Comparison of ENCODE assay signal across 22 mouse cellular contexts in genomic region chr10:30733148-30733785, GRCm38 (mm10).
DNase-seq lines count a peak whose midpoint lies in the region; ATAC-seq and TF ChIP-seq lines count a peak whose summit lies in the region.
"Had no signal": no experiment of that assay in that cellular context is flagged by ENCODE, and none has a peak within 500 bp of the region (broad histone marks: within the 10 kb centered on the region; RNA-seq: fewer than 3 reads in every experiment).

No protein-coding gene starts in this region.

- DNase-seq in testis, postnatal 14 days (ENCODE audit: low spot score) = no peak
- DNase-seq in gonadal fat pad, adult 2 months (ENCODE audit: low read depth) = peak; percentile 78
- peak; percentile 58 for DNase-seq in yolk sac, embryonic 10.5 days (ENCODE audit: low spot score)
- no peak for DNase-seq in forebrain, embryonic 10.5 days (ENCODE audit: extremely low spot score, low spot score)
- no peak for DNase-seq in heart, adult 9 months (ENCODE audit: low spot score in 2 of 2)
- DNase-seq: B cell, adult 2 months; cerebellum, postnatal 10 days; embryo, embryonic 11 days; heart, adult 2 months; lung, postnatal 10 days; thymus, postnatal 14 days had no signal

- no peaks in the 10 kb centered on the region for H3K36me3 ChIP-seq in testis, adult 2 months (ENCODE audit: control insufficient read depth, insufficient read depth, low read length)
- no peaks in the 10 kb centered on the region for H3K36me3 ChIP-seq in liver, embryonic 16.5 days (ENCODE audit: control insufficient read depth, insufficient read depth)
- no peaks in the 10 kb centered on the region for H3K36me3 ChIP-seq in forebrain, embryonic 10.5 days (replicated peaks)
- H3K36me3 ChIP-seq: embryonic facial prominence, embryonic 15.5 days; kidney, embryonic 15.5 days; limb, embryonic 15.5 days; stomach, embryonic 15.5 days had no signal

- ATAC-seq in liver, embryonic 16.5 days (ENCODE audit: low read depth) = peak; percentile 78
- no peak for ATAC-seq in activated CD4-positive, CD25-positive, alpha-beta regulatory T cell, adult 4 months
- ATAC-seq: forebrain, embryonic 14.5 days; hindbrain, postnatal 0 days; midbrain, embryonic 16.5 days had no signal

- peak overlapping the region; percentile 49; the same call in 1 of the 2 replicates for H3K27ac ChIP-seq in testis, adult 2 months (ENCODE audit: control insufficient read depth, insufficient read depth, low read depth, low read length)
- peak overlapping the region; percentile 57; the same call in 1 of the 2 replicates for H3K27ac ChIP-seq in liver, embryonic 16.5 days (ENCODE audit: low read length)
- H3K27ac ChIP-seq in forebrain, embryonic 10.5 days = no peak overlapping the region
- H3K27ac ChIP-seq: embryonic facial prominence, embryonic 15.5 days; heart, adult 2 months; hindbrain, postnatal 0 days; kidney, embryonic 15.5 days; limb, embryonic 15.5 days; stomach, embryonic 15.5 days had no signal

- no peak overlapping the region for H3K9ac ChIP-seq in liver, embryonic 16.5 days (ENCODE audit: low read depth, low read length)
- H3K9ac ChIP-seq: embryonic facial prominence, embryonic 15.5 days; kidney, embryonic 15.5 days; limb, embryonic 15.5 days; stomach, embryonic 15.5 days had no signal

- H3K27me3 ChIP-seq in testis, adult 2 months (ENCODE audit: control insufficient read depth, insufficient read depth, low read length) = no peaks in the 10 kb centered on the region
- no peaks in the 10 kb centered on the region for H3K27me3 ChIP-seq in liver, embryonic 16.5 days (ENCODE audit: control insufficient read depth, insufficient read depth, low read depth, low read length)
- H3K27me3 ChIP-seq in forebrain, embryonic 10.5 days (ENCODE audit: poor library complexity, severe bottlenecking) = no peaks in the 10 kb centered on the region
- H3K27me3 ChIP-seq: embryonic facial prominence, embryonic 15.5 days; kidney, embryonic 15.5 days; limb, embryonic 15.5 days; megakaryocyte, embryonic 14.5 days; stomach, embryonic 15.5 days had no signal

- no peak overlapping the region for H3K4me2 ChIP-seq in liver, embryonic 16.5 days (ENCODE audit: low read depth, low read length)
- H3K4me2 ChIP-seq: embryonic facial prominence, embryonic 15.5 days; kidney, embryonic 15.5 days; limb, embryonic 15.5 days; stomach, embryonic 15.5 days had no signal

- WGBS in liver, embryonic 16.5 days (ENCODE audit: insufficient replicate concordance) = 72% methylated on average over 2 of the region's 2 CpGs
- WGBS in forebrain, embryonic 10.5 days = 72% methylated on average over 2 of the region's 2 CpGs

- H3K4me1 ChIP-seq in testis, adult 2 months (ENCODE audit: control insufficient read depth, insufficient read depth, low read length) = no peaks in the 10 kb centered on the region; the same call in 1 of the 2 replicates
- peaks cover 19% of the 10 kb centered on the region for H3K4me1 ChIP-seq in liver, embryonic 16.5 days (ENCODE audit: control insufficient read depth, low read depth, low read length)
- peaks cover 10% of the 10 kb centered on the region for H3K4me1 ChIP-seq in forebrain, embryonic 10.5 days
- H3K4me1 ChIP-seq: embryonic facial prominence, embryonic 15.5 days; kidney, embryonic 15.5 days; limb, embryonic 15.5 days; stomach, embryonic 15.5 days had no signal

- TF ChIP-seq POLR2A in testis, adult 2 months (IDR thresholded peaks at IDR 0.05; ENCODE audit: control insufficient read depth, low read depth, low read length) = no peak

- no peak overlapping the region for H3K4me3 ChIP-seq in testis, adult 2 months (ENCODE audit: control insufficient read depth, low read depth, low read length)
- H3K4me3 ChIP-seq in liver, embryonic 16.5 days (ENCODE audit: low read depth, low read length) = no peak overlapping the region
- H3K4me3 ChIP-seq in forebrain, embryonic 10.5 days = no peak overlapping the region
- H3K4me3 ChIP-seq: embryonic facial prominence, embryonic 15.5 days; heart, adult 2 months; kidney, embryonic 15.5 days; limb, embryonic 15.5 days; megakaryocyte, embryonic 14.5 days; stomach, embryonic 15.5 days had no signal

- TF ChIP-seq CTCF in testis, adult 2 months (IDR thresholded peaks at IDR 0.05; ENCODE audit: control insufficient read depth, insufficient read depth, insufficient replicate concordance, low read depth, low read length) = no peak

- H3K9me3 ChIP-seq in liver, embryonic 16.5 days (replicated peaks; ENCODE audit: control insufficient read depth, low read length) = no peaks in the 10 kb centered on the region
- no peaks in the 10 kb centered on the region for H3K9me3 ChIP-seq in forebrain, embryonic 10.5 days
- H3K9me3 ChIP-seq: embryonic facial prominence, embryonic 15.5 days; kidney, embryonic 15.5 days; limb, embryonic 15.5 days; megakaryocyte, embryonic 14.5 days; stomach, embryonic 15.5 days had no signal

Comparison
In these comparisons a context has a peak if more than half of its experiments do, and no peak if none do; other contexts are left out.
1. DNase-seq: peak in gonadal fat pad, adult 2 months (single experiment) and yolk sac, embryonic 10.5 days (single experiment); none in testis, postnatal 14 days (single experiment), forebrain, embryonic 10.5 days (single experiment) and heart, adult 9 months (0 of 2).